Comparison of ENCODE assay signal across 35 mouse cellular contexts in genomic region chr5:136660721-136661120, GRCm38 (mm10). TPM values are rescaled to one million over a fixed set of nuclear protein-coding genes. Genes with fewer than 3 reads are reported as not detected.
"Had no signal": no experiment of that assay in that cellular context is flagged by ENCODE, and none has a peak within 500 bp of the region (broad histone marks: within the 10 kb centered on the region; RNA-seq: fewer than 3 reads in every experiment).

No protein-coding gene starts in this region.

RNA-seq across cellular contexts. Expression of gene Myl10, which starts 32.2 kb away (rescaled TPM):
- total RNA-seq: left cerebral cortex, postnatal 10 days; left cerebral cortex, postnatal 14 days; left cerebral cortex, postnatal 25 days; left cerebral cortex, postnatal 36 days; left cerebral cortex, postnatal 4 days; liver, adult 2 months; megakaryocyte, adult 5-6 weeks; midbrain, postnatal 0 days; monocyte, adult 5-6 weeks had no signal
- polyA plus RNA-seq: limb, embryonic 10.5 days; limb, embryonic 11.5 days; limb, embryonic 12.5 days; limb, embryonic 13.5 days; limb, embryonic 14.5 days; liver, adult 2 months; liver, embryonic 11.5 days; liver, embryonic 12.5 days; liver, embryonic 13.5 days; liver, embryonic 14.5 days; liver, embryonic 15.5 days; liver, embryonic 16.5 days; liver, postnatal 0 days; lung, adult 2 months; lung, embryonic 14.5 days; lung, embryonic 16.5 days; lung, postnatal 0 days; macrophage; midbrain, embryonic 10.5 days; midbrain, embryonic 11.5 days; midbrain, embryonic 12.5 days; midbrain, embryonic 13.5 days; midbrain, embryonic 14.5 days; midbrain, embryonic 15.5 days; midbrain, embryonic 16.5 days; midbrain, postnatal 0 days; neural tube, embryonic 11.5 days; neural tube, embryonic 12.5 days had no signal
